11 mouse cellular contexts compared by ENCODE assay signal in genomic region chr16:55503273-55503672, GRCm38 (mm10).
DNase-seq lines count a peak whose midpoint lies in the region; TF ChIP-seq lines count a peak whose summit lies in the region.
"Had no signal": no experiment of that assay in that cellular context is flagged by ENCODE, and none has a peak within 500 bp of the region (broad histone marks: within the 10 kb centered on the region; RNA-seq: fewer than 3 reads in every experiment).

No protein-coding gene starts in this region.

- H3K4me3 ChIP-seq in lung, adult 2 months (replicated peaks; ENCODE audit: extremely low read depth, low read depth, low read length), result no peak overlapping the region
- H3K4me3 ChIP-seq: erythroblast, embryonic 14.5 days; heart, embryonic 15.5 days had no signal

- peaks cover 2% of the 10 kb centered on the region; the same call in 1 of the 2 replicates for H3K4me1 ChIP-seq in lung, adult 2 months (ENCODE audit: control insufficient read depth, insufficient read depth, low read length)
- H3K4me1 ChIP-seq: heart, embryonic 15.5 days had no signal

- no peak for TF ChIP-seq CTCF in lung, adult 2 months (IDR thresholded peaks at IDR 0.05; ENCODE audit: insufficient read depth, low read length)

- DNase-seq in heart, postnatal 4 days, result peak; percentile 9
- no peak for DNase-seq in heart, adult 8-10 months (ENCODE audit: low spot score)
- peak; percentile 12 for DNase-seq in lung, postnatal 36 days
- DNase-seq in lung, adult 2 months, result no peak
- peak; percentile 18 for DNase-seq in NIH3T3 (ENCODE audit: low read depth)
- peak; percentile 20 for DNase-seq in thymus, postnatal 25 days
- DNase-seq in testis, postnatal 14 days (ENCODE audit: low spot score), result no peak
- DNase-seq in adrenal gland, adult 2 months, result no peak
- DNase-seq: adrenal gland, postnatal 10 days had no signal

- TF ChIP-seq POLR2A in lung, adult 2 months (IDR thresholded peaks at IDR 0.05; ENCODE audit: borderline replicate concordance, extremely low read depth, low read depth, low read length), result no peak

Comparison
In these comparisons a context has a peak if more than half of its experiments do, and no peak if none do; other contexts are left out.
1. DNase-seq: peak in heart, postnatal 4 days (single experiment), lung, postnatal 36 days (single experiment), NIH3T3 (single experiment) and thymus, postnatal 25 days (single experiment); none in heart, adult 8-10 months (single experiment), lung, adult 2 months (single experiment), testis, postnatal 14 days (single experiment) and adrenal gland, adult 2 months (single experiment).